Mouse (Mus musculus) splenic B cell, adult 2 months (primary cell): ENCODE data around the gene Nepn.
A peak's percentile ranks its signal among the peaks of the same experiment; 100 is the strongest.

Experiments
- DNase-seq: peaks from one replicate; pipeline ENCODE4 v3.0.0-alpha.2; 2011; ENCODE audit warnings: low read depth, low spot score
- H3K27me3 ChIP-seq: 2 replicates; pipeline ENCODE4 v1.6.1; 2012; ENCODE audit warnings: mild to moderate bottlenecking, low read length, moderate library complexity, mixed read lengths; ENCODE audit not compliant: control insufficient read depth, poor library complexity, insufficient read depth, severe bottlenecking
- H3K36me3 ChIP-seq: 2 replicates; pipeline ENCODE4 v1.6.1; 2012; ENCODE audit warnings: mild to moderate bottlenecking, low read length, moderate library complexity, mixed read lengths; ENCODE audit not compliant: control insufficient read depth, poor library complexity, insufficient read depth, severe bottlenecking

The Nepn gene

DNA sequence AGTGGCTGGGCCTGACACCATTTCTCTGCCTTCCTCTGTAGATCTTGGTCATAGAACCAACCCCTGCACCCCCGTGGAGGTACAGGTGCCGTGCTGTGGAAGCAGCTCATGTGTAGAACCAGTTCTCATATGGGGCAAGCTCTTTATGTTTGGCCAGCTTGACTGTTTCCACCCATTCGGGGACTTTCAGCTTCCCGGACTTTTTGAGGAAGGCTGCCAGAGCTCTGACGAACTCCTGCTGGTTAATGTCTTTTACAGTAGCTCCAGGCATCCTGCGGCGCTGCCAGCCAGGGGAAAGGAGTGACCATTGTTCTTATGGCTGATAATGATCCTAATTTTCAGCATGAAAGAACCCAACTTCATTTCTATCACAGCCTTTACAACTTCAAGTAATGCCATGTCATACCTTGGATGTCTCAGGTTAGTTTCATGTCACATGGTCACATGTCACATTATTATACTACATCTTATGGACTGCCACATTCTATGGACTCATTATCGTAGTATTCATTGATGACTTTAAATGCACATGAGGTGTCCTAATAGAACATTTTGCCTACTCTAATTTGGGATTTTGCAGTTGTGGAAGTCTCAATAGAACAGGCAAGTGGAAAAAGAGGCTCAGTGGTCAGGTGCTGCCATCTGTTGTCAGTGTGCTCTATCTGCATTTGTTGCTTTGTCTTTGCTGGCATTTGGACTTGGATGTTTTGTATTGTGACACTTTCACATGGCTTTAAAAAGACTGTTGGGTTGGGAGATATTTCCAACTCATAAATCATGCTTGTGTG is 3.8 kb upstream of the Nepn start:
- Histone ChIP-seq H3K36me3 (no peaks in the 10 kb centered on the region), H3K27me3 (no peaks in the 10 kb centered on the region)
- DNase-seq = peak; percentile 80

DNA sequence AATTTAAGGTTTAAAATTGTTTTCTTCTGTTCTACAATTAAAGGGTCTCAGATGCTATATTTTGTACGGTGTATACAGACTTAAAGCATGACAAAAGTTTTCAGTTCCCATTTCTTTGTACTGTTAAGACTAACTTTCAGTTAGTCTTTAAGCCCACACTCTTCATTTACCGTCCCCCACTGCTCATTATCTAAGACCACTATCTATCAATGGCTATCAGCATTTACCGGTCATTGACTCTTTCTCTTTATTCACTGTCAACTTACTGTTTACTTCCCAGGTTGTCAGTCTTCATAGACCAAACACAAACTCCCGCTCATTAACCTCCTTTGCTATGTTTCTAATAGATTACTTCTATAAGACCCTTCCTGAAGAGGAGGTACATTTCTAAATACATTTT is 1.6 kb upstream of the Nepn start:
- H3K27me3 ChIP-seq = no peaks in the 10 kb centered on the region
- H3K36me3 ChIP-seq = no peaks in the 10 kb centered on the region
- no peak for DNase-seq

DNA sequence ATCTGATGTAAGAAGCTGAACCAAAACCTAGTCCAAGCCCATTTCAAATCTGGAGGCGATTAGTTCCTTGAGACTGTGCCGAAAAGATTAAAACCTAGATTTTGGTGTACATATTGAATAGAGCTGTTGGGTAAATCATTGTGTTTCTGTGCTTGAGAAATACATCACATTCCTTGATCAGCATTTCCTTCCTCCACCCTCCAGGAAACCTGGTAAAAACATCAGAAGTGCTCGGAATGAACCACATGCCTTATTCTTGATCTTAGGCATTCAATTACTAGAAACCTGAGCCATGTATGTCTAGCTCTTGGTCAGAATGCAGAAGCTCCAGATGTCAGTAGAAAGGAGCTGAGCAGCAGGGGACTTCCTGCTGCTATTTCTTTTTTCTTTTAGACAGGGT is 666 bp downstream of the Nepn start:
- no peak for DNase-seq
- Histone ChIP-seq H3K27me3 (no peaks in the 10 kb centered on the region), H3K36me3 (no peaks in the 10 kb centered on the region)

DNA sequence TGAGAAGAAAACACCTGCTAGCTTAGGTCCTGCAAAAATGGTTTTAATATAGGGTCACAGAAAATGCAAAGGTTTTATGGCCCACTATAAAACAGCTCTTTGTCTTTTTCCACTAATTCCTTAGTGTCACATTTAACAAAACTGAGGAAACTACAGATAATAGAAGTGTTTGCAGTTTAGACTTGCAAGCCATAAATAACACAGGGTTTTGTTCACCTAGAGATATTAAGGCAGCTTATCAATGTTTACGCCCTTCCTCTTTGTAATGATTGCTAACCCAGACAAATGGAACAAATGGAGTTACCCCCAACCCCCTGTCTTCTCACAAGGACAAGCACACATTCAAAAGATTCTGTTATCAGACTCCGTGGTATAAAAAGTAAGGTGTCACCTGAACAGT is 2.4 kb downstream of the Nepn start:
- Histone ChIP-seq H3K27me3 (no peaks in the 10 kb centered on the region), H3K36me3 (no peaks in the 10 kb centered on the region)
- no peak for DNase-seq

DNA sequence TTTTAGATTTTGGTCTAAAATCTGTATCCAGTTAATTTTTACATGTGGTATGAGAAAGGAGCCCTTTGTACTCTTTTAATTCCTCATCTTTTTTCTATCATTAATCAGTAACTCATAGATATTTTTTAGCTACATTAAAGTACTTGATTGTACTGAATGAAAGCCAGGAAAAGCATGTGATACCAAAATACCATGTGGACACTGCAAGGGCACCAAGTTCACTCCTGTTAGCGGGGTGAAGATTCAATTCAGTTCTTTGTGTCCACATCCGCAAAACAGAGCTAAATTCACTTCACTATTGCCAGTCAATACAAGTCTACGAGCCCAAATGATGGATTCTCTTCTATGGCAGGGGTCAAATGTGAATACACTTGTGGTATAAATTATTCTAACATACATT is 7.9 kb downstream of the Nepn start:
- DNase-seq = no peak
- no peaks in the 10 kb centered on the region for H3K27me3 ChIP-seq
- H3K36me3 ChIP-seq = no peaks in the 10 kb centered on the region

DNA sequence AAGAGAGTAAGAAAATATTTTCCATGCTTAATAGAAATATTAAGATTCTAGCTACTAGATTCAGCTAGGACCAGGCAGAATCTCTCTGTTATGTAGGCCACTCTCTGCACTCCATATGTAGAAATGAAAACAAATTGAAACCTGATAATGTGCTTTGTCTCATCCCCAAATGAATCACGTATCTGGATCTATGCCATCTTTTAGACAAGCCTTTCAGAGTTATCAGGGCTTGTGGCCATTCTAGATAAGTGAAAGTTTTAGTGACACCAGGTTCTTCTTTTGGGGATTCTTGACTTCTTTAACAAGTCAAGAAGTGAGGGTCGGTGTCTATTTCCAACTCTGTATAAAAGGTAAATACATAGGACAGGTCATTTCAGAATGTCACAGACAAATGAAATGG is 9.9 kb downstream of the Nepn start:
- H3K27me3 ChIP-seq = no peaks in the 10 kb centered on the region
- DNase-seq = no peak
- no peaks in the 10 kb centered on the region for H3K36me3 ChIP-seq

DNA sequence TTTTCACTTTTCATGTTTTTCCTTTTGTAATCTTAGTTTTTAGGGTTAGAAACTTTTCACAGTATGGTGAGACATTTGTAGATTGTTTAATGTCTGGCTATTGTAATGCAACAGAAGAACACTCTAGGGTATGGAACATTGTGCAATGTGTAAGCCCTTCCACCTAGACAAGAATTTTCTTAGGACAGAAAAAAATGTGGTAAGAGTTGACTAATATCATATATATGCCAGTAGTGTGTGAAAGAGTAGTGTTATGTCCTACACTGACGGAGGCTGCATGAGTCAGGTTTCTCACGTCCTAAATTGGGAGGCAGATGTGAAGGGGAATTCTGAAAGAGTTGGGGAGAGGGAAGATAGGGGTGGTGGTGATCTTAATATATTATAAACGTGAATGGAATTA is 10.9 kb downstream of the Nepn start:
- H3K36me3 ChIP-seq = no peaks in the 10 kb centered on the region
- DNase-seq = no peak
- H3K27me3 ChIP-seq = no peaks in the 10 kb centered on the region

DNA sequence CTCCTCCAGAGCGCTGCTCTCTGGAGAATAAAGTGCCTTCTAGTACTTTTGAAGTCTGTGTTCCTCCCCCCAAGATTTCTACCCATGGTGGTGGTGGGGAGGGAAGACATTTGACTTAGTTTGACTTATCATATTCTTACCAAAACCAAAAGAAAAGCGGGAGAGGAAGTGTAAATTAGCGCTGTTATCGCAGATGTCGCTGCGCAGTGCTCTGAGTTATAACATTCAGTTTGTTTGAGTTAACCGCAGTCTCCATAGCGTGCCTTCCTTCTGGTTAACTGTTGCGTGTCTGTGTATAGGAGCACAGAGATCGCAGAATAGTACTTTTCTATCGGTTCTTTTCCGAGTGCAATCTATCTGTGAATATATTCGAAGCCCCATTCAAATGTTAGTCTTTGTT is 16.4 kb downstream of the Nepn start:
- no peaks in the 10 kb centered on the region for H3K36me3 ChIP-seq
- DNase-seq = no peak
- no peaks in the 10 kb centered on the region for H3K27me3 ChIP-seq

DNA sequence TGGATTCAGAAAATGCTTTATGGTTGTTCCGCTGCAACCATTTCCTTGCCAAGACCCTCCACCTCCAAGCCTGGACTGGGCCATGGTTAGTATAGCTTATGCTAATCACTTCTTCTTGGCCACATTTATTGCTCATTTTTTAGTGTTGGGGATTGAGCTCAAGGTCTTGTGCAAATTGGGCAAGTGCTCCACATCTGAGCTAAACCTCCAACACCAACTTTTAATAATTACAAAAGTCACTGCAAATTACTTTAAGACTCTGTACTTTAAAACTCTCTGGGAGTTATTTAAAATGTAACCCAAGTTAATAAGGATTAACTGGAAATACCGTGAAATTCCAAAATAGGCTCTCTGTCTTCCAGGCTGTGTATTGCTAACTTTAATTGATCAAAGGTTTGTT is 18.8 kb downstream of the Nepn start:
- DNase-seq = no peak
- no peaks in the 10 kb centered on the region for H3K27me3 ChIP-seq
- H3K36me3 ChIP-seq = no peaks in the 10 kb centered on the region

DNA sequence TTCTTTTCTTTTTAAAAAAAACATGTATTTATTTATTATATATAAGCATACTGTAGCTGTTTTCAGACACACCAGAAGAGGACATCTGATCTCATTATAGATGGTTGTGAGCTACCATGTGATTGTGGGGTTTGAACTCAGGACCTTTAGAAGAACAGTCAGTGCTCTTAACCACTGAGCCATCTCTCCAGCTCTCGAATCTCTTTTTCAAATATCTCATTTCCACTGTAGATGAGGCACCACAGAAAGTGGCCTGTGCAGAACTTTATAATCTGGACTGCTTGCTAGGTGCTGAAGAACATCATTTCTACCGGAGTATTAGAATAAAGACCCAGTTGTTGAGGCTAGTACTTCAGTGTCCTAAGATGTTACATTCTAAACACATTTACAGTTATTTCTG is 26.2 kb downstream of the Nepn start:
- H3K36me3 ChIP-seq = no peaks in the 10 kb centered on the region; the same call in 1 of the 2 replicates
- DNase-seq = no peak
- H3K27me3 ChIP-seq = no peaks in the 10 kb centered on the region

DNA sequence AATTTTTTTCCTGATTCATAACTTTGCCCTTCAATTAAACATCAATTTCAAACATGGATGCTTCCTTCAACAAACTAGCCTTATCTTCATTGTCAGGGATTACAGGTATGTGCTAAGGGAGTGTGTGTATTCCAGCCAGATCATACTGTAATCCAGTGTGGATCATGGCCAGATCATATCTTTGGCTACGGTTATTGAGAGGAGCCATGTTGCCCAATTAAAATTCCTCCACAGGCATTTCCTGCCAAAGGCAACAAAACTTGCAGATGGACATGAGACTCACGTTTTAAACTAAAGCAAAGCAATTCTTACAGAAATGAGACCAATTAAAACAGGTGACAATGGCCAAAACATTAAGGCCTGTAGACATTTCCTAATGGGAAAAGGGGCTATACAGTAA is 27.7 kb downstream of the Nepn start:
- Histone ChIP-seq H3K27me3 (no peaks in the 10 kb centered on the region), H3K36me3 (no peaks in the 10 kb centered on the region; the same call in 1 of the 2 replicates)
- DNase-seq = no peak

DNA sequence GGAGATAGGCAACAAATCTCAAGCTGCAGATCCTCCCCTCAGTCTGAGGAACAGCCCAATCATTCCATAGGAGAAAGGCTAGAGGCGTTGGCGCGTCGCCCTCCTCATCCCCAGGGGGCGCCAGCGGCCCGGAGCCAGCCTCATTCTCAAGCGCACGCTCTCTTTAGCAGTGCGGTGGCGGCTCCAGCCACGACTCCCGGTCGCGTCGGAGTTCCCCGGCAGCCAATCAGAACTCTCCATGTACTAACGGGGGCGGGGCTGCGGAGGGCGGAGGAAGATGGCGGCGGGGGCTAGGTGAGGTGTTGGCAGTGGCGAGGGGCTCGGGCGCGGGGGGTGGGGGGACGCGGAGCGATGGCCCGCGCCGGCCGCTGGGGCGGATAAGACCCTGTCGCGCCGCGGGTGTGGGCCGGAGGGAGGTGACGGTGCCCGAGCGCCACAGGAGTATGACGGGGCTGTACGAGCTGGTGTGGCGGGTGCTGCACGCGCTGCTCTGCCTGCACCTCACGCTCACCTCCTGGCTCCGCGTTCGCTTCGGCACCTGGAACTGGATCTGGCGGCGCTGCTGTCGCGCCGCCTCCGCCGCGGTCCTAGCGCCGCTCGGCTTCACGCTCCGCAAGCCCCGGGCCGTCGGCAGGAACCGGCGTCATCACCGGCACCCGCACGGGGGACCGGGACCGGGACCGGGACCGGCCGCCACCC is 28.7 kb downstream of the Nepn start, which contains the start of gene Nus1:
Gene Nus1, plus strand, starts transcription at position 249 of the 699 bp plus-strand sequence.
- no peaks in the 10 kb centered on the region for H3K27me3 ChIP-seq
- peak; percentile 97 for DNase-seq

DNA sequence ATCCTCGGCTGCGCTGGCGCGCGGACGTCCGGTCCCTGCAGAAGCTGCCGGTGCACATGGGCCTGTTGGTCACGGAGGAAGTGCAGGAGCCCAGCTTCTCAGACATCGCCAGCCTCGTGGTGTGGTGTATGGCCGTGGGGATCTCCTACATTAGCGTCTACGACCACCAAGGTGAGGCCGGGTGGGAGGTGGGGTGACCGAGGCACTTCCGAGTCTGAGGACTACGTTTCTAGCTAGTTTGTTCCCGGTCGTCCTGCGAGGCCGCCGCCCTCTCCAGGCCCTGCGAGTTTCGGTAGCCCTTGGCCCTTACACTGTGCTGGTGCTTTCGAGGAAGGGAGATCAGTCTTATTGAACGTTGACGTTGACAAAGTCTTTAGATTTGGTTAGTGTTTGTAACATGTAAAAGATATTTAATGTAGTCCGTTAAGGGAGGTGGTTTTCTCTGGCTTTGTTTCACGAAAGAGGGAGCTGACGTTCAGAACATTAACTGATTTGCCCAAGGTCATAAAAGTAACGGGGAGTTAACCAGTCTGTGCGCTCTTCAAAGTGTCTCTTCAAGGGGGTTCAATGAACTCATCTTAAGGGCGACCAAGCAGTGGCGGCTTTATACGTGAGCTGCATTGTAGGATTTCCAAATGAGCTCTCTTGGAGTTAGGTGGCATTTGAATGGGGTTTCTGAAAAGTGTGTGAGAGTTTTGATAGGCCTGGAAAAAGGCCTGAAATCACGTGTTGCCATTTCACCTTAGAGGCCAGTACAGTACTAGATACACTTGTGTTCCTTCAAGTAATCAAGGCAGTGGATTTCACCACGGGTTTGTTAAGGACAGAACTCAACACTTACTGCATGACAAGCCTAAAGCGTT is 29.5 kb downstream of the Nepn start:
- DNase-seq = no peak
- Histone ChIP-seq H3K27me3 (no peaks in the 10 kb centered on the region), H3K36me3 (no peaks in the 10 kb centered on the region; the same call in 1 of the 2 replicates)

More for the DNA sequence above, 28.7 kb downstream of the Nepn start, which contains the start of gene Nus1:
- H3K36me3 ChIP-seq = no peaks in the 10 kb centered on the region; the same call in 1 of the 2 replicates

DNA sequence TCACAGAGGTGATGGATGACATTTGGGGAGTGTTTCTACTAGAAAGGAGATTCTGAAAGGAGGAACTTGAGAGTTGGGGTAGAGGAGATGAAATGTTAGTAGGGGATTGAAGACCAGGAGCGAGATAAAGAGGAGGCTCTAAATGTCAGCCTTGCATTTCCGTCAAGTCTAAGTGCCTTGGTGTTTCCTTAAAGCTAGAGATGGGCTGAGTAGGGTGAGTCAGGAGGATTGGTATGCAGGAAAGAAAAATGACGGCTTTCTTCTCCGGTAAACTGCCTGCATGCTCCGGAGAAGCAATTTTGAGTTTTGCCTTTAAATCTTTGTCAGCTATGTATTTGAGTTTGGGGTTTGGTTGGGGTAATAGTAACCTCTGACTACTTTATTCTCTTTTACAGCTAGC is 30.2 kb downstream of the Nepn start:
- H3K27me3 ChIP-seq = no peaks in the 10 kb centered on the region
- no peak for DNase-seq
- H3K36me3 ChIP-seq = no peaks in the 10 kb centered on the region; the same call in 1 of the 2 replicates

DNA sequence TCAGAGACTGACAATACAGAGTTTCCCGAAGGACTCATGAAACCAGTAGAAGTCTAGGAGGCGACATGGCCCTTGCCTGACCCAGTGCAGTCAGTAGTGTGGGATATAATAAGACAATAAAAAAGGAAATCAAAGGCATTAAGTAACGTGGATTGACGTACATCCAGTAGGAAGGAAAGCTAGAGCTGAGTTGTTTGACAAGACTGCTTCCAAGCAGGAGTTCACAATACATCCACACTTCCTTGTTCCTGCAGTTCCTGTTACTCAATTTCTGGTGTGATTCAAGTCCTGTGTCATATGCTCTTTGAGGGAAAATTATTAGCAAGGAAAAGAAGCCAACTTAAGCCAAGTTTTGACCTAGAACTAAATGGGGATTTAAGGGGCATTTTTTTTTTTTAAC is 30.6 kb downstream of the Nepn start:
- DNase-seq = no peak
- no peaks in the 10 kb centered on the region; the same call in 1 of the 2 replicates for H3K36me3 ChIP-seq

More for the DNA sequence above, 30.6 kb downstream of the Nepn start:
- no peaks in the 10 kb centered on the region for H3K27me3 ChIP-seq
